Mouse (Mus musculus) left cerebral cortex, postnatal 14 days (tissue): ENCODE measurements around the gene Diablo. TPM values are rescaled to one million over a fixed set of nuclear protein-coding genes. Genes with fewer than 3 reads are reported as not detected.
"Not testable (repeated sequence)": the region's sequence is repeated elsewhere in the genome, so short reads cannot be mapped to it uniquely, and the experiment has no call there.

Experiments used
- DNase-seq, 2 experiments: peaks; one replicate each; pipeline ENCODE4 v3.0.0; 2021 to 2022; ENCODE audit warnings: low spot score in 2 of 2, mixed read lengths in 1 of 2
- intact Hi-C: fragments of 180-260 bp; cut with DNase I; formaldehyde crosslinking; loops from one replicate; pipeline ENCODE4 v1.15.1; 2025
- long read RNA-seq, 2 experiments: library from polyadenylated mRNA; stranded (forward); transcript quantifications; one replicate each; pipeline ENCODE4 v2.0.0; 2021
- total RNA-seq, 2 experiments: library from RNA; stranded (reverse); gene quantifications; 2 replicates each; pipeline ENCODE4 v1.2.3; 2021

The Diablo gene
- total RNA-seq: 10 to 100 TPM; 37.8 TPM
- long read RNA-seq, experiment 1, transcript Diablo-203 (6 exons, 1,576 nt): major isoform, 62 of 72 reads
- long read RNA-seq, experiment 1, partial matches to known transcripts: 1 of 72 reads
- long read RNA-seq, experiment 1, other reads (novel, unspliced or antisense): 4 of 72 reads
- long read RNA-seq, experiment 2, transcript Diablo-203 (6 exons, 1,576 nt): major isoform, 42 of 48 reads
- long read RNA-seq, experiment 2, partial matches to known transcripts: 3 of 48 reads
- long read RNA-seq, experiment 2, other reads (novel, unspliced or antisense): 3 of 48 reads

DNA sequence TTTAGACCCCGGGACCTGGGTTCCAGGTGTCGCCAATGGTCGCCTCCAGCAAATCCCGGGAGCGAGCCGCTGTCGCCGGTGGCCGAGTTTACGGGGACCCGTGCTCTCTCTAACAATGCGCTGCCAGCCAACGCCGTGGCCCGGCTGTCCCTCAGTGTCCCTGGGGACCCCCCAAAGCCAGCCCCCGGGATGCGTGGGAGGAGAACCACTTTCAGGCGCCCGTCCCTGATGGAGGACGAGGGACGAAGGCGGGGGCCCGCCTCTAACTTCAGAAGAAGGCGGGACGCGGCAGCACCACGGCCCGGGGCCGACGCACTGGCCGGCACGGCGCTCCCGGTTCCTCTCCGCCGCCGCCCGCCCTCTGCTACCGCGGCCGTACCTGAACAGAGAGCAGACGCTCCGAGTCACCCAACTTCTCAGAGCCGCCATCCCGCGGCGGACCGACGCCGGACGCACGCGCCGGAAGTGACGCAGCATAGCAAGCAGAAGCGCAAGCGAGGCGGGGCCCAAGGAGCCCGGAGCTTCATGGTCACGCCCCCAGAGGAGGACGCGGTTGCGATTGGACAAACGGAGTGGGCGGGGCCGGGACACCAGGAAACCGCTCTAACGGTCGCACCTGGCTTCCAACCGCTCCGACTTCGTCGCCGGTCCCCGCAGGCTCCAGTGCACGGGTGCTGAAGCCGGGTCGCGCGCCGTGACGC lies at the start of gene Diablo:
TSS of gene Diablo (minus strand) at position 485 of the 701 bp plus-strand sequence.
- intact Hi-C loops: loop anchor here (5.0 kb wide), 1 partner anchor 88 kb away; no protein-coding TSS in a partner anchor

GRCm38 (mm10) chr5:123573362-123573761 lies 49.4 kb upstream of the Diablo start:
- no peak for DNase-seq
- intact Hi-C loops: loop anchor here (5.0 kb wide), 1 partner anchor 39 kb away; no protein-coding TSS in a partner anchor

More for the DNA sequence above, at the start of gene Diablo:
- DNase-seq: peak; percentile 98 to 99

- intact Hi-C loops: loop anchor here (5.0 kb wide), 1 partner anchor 40 kb away; no protein-coding TSS in a partner anchor
- peak; percentile 99 for DNase-seq
These were observed 48.6 kb upstream of the Diablo start, which contains the start of gene Vps33a for GRCm38 (mm10) chr5:123572357-123573186. Gene Vps33a (minus strand): TSS chr5:123573038.

GRCm38 (mm10) chr5:123561128-123561527 lies 37.2 kb upstream of the Diablo start:
- DNase-seq: no peak
- intact Hi-C loops: loop anchor here (5.0 kb wide), 1 partner anchor 34 kb away; the partner anchor contains the start of gene Gm49027

- no peak for DNase-seq
- intact Hi-C loops: no loop called here
These were observed 35.6 kb upstream of the Diablo start for GRCm38 (mm10) chr5:123559588-123559987.

- intact Hi-C loops: no loop called here
- peak; percentile 42 to 64 for DNase-seq
These were observed 32.5 kb upstream of the Diablo start for GRCm38 (mm10) chr5:123556451-123556850.

GRCm38 (mm10) chr5:123555693-123556092 lies 31.7 kb upstream of the Diablo start:
- intact Hi-C loops: no loop called here
- no peak for DNase-seq

DNA sequence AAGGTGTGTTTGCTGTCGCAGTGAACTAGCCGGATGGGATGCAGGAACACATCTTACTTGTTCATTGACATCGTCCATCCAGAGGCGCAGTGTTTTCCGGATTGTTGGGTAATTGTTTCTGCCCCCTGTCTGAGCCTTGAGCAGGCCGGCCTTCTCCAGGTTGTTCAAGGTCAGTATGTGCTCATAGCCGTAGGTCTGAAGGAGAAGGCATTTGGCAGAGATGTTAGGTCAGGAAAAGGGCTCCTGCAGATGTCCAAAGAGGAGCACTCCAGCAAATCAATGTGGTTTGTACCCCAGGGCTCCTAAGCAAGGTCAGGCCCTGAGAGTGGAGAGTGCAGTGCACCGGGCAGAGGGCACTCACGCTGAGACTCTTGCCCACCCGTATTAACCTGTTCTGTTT lies 9.8 kb upstream of the Diablo start:
- peak in 1 of 2 experiments; percentile 1 for DNase-seq
- intact Hi-C loops: no loop called here

- intact Hi-C loops: no loop called here
- DNase-seq: peak in 1 of 2 experiments; percentile 1
These were observed 6.1 kb upstream of the Diablo start for GRCm38 (mm10) chr5:123530056-123530455.

DNA sequence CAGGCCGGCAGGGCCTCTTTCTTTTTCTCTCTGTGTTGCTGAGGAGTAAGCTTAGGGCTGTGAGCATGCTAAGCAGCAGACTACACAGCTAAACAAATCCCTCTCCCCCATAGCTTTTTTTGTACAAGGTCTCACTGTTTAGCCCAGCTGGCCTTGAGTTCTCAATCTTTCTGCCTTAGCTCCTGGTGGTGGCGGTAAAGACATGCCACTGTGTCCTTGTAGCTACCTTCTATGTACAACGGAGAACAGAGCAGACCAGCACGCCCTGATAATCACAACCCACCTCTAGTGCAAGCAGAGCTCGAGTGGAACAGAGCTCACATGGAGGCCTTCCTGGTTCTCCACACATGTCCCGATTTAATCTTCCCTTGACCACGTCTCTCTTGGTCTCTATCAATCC lies 4.7 kb upstream of the Diablo start:
- intact Hi-C loops: loop anchor here (5.0 kb wide), 1 partner anchor 34 kb away; no protein-coding TSS in a partner anchor
- DNase-seq: peak in 1 of 2 experiments; percentile 6

GRCm38 (mm10) chr5:123525916-123526495 lies 2.0 kb upstream of the Diablo start:
- peak in 1 of 2 experiments; percentile 2 for DNase-seq
- intact Hi-C loops: loop anchor here (5.0 kb wide), 1 partner anchor 36 kb away; no protein-coding TSS in a partner anchor

GRCm38 (mm10) chr5:123525281-123525680 lies 1.3 kb upstream of the Diablo start, which contains the start of gene Gm49027:
Gene Gm49027 (minus strand): TSS chr5:123525488.
- intact Hi-C loops: loop anchor here (5.0 kb wide), 1 partner anchor 37 kb away; no protein-coding TSS in a partner anchor
- DNase-seq: peak in 1 of 2 experiments; percentile 2

- DNase-seq: no peak
- intact Hi-C loops: loop anchor here (5.0 kb wide), 1 partner anchor 88 kb away; no protein-coding TSS in a partner anchor
These were observed 396 bp upstream of the Diablo start for GRCm38 (mm10) chr5:123524393-123524750.

GRCm38 (mm10) chr5:123522166-123522565 lies 1.8 kb downstream of the Diablo start:
- no peak for DNase-seq
- intact Hi-C loops: loop anchor here (5.0 kb wide), 1 partner anchor 90 kb away; no protein-coding TSS in a partner anchor

DNA sequence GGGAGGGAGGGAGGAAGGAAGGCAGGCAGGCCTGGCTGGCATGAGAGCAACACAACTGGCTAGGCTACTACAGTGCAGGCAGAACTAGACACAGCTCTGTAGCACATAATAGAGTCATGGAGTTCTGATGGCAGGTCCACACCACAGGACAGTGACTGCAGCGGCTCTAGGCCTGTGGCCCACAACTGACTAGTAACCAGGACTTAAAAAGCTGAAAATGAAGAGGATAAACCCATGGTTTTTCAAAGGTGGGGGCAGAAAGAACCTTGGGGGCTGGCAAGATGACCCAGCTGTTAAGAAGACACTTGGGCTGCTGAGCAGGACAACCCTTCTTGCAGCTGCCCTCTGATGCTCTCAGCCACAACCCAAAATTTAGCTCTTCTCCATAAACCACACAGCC lies 2.4 kb downstream of the Diablo start:
- DNase-seq: no peak
- intact Hi-C loops: loop anchor here (5.0 kb wide), 1 partner anchor 91 kb away; no protein-coding TSS in a partner anchor

DNA sequence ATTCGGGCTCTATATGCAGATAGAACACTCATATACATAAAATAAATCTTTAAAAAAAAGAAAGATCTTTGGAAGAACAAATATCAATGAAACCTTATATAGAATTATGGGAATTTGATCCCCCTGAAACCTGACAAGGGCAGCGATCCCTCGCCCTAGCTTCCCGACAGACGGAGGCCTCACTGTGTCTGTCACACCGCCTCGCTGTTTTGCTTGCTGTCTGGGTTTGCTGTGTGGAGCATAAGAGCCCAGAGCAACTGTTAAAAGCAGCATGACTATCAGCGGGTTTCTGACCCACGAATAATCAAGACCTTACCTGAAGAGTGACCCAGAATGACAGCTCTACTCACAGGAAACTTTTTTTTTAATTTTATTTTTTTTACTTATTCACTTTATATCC lies 3.3 kb downstream of the Diablo start:
- intact Hi-C loops: loop anchor here (5.0 kb wide), 1 partner anchor 92 kb away; no protein-coding TSS in a partner anchor
- no peak for DNase-seq

GRCm38 (mm10) chr5:123514871-123515270 lies 9.1 kb downstream of the Diablo start:
- DNase-seq: no peak
- intact Hi-C loops: no loop called here

- no peak for DNase-seq
- intact Hi-C loops: no loop called here
These were observed 11.9 kb downstream of the Diablo start for GRCm38 (mm10) chr5:123512102-123512501.

- DNase-seq, intact Hi-C loops: not testable (repeated sequence)
These were observed 12.6 kb downstream of the Diablo start for GRCm38 (mm10) chr5:123511426-123511825.
